10 mouse cellular contexts compared by ENCODE assay signal in genomic region chr6:137541216-137542176, GRCm38 (mm10).
A peak's percentile ranks its signal among the peaks of the same experiment; 100 is the strongest.
DNase-seq lines count a peak whose midpoint lies in the region; ATAC-seq and TF ChIP-seq lines count a peak whose summit lies in the region.
"Had no signal": no experiment of that assay in that cellular context is flagged by ENCODE, and none has a peak within 500 bp of the region (broad histone marks: within the 10 kb centered on the region; RNA-seq: fewer than 3 reads in every experiment).

No protein-coding gene starts in this region.

- ATAC-seq in forebrain, postnatal 0 days, result no peak
- peak; percentile 35; the same call in 1 of the 2 replicates for ATAC-seq in hindbrain, embryonic 15.5 days (ENCODE audit: low FRiP score, low read depth)
- ATAC-seq in megakaryocyte, adult 5-6 weeks (ENCODE audit: poor library complexity, severe bottlenecking), result peak; percentile 97

- 58% methylated on average over 17 of the region's 17 CpGs for WGBS in forebrain, embryonic 10.5 days
- 61% methylated on average over 17 of the region's 17 CpGs for whole genome bisulfite sequencing in forebrain, postnatal 0 days
- 53% methylated on average over 17 of the region's 17 CpGs for WGBS in hindbrain, embryonic 15.5 days

- peaks cover 5% of the 10 kb centered on the region; the same call in 1 of the 2 replicates for H3K9me3 ChIP-seq in forebrain, embryonic 10.5 days
- H3K9me3 ChIP-seq in forebrain, postnatal 0 days (ENCODE audit: low read length), result no peaks in the 10 kb centered on the region
- H3K9me3 ChIP-seq in hindbrain, embryonic 15.5 days, result no peaks in the 10 kb centered on the region
- H3K9me3 ChIP-seq: heart, embryonic 15.5 days had no signal

- DNase-seq in forebrain, embryonic 10.5 days (ENCODE audit: extremely low spot score, low spot score), result no peak
- DNase-seq in forebrain, postnatal 0 days, result no peak
- DNase-seq in CD4-positive helper T cell, adult 2 months (ENCODE audit: low read depth, low spot score), result peak; percentile 75
- DNase-seq in left cerebral cortex, adult 18-20 months (ENCODE audit: low spot score in 2 of 2), result no peak
- no peak for DNase-seq in adrenal gland, postnatal 25 days
- no peak for DNase-seq in embryo, embryonic 11 days

- H3K4me1 ChIP-seq in forebrain, embryonic 10.5 days, result peaks cover 29% of the 10 kb centered on the region
- H3K4me1 ChIP-seq in forebrain, postnatal 0 days (ENCODE audit: insufficient read depth), result peaks cover 10% of the 10 kb centered on the region; the same call in 1 of the 2 replicates
- H3K4me1 ChIP-seq in hindbrain, embryonic 15.5 days (replicated peaks), result 0 out of 2 replicates have a peak, but pooled peaks cover 8% of the 10 kb centered on the region

- peaks cover 22% of the 10 kb centered on the region for H3K27me3 ChIP-seq in forebrain, embryonic 10.5 days (ENCODE audit: poor library complexity, severe bottlenecking)
- no peaks in the 10 kb centered on the region for H3K27me3 ChIP-seq in forebrain, postnatal 0 days (ENCODE audit: insufficient read depth, low read length)
- H3K27me3 ChIP-seq in hindbrain, embryonic 15.5 days, result no peaks in the 10 kb centered on the region
- H3K27me3 ChIP-seq: heart, embryonic 15.5 days had no signal

- no peak overlapping the region for H3K4me3 ChIP-seq in forebrain, embryonic 10.5 days
- no peak overlapping the region for H3K4me3 ChIP-seq in forebrain, postnatal 0 days (ENCODE audit: low read depth, low read length)
- H3K4me3 ChIP-seq in hindbrain, embryonic 15.5 days, result no peak overlapping the region
- H3K4me3 ChIP-seq: heart, embryonic 15.5 days; myocyte had no signal

- no peak for TF ChIP-seq CTCF in forebrain, postnatal 0 days (IDR thresholded peaks at IDR 0.05; ENCODE audit: low read depth)

- H3K9ac ChIP-seq in forebrain, postnatal 0 days, result no peak overlapping the region
- no peak overlapping the region for H3K9ac ChIP-seq in hindbrain, embryonic 15.5 days
- H3K9ac ChIP-seq: heart, embryonic 15.5 days had no signal

- H3K4me2 ChIP-seq in forebrain, postnatal 0 days (ENCODE audit: low read depth), result no peak overlapping the region
- H3K4me2 ChIP-seq in hindbrain, embryonic 15.5 days, result no peak overlapping the region
- H3K4me2 ChIP-seq: heart, embryonic 15.5 days had no signal

- H3K27ac ChIP-seq in forebrain, embryonic 10.5 days, result peak overlapping the region; percentile 65; the same call in 1 of the 2 replicates
- H3K27ac ChIP-seq in forebrain, postnatal 0 days (ENCODE audit: low read depth, low read length), result no peak overlapping the region
- H3K27ac ChIP-seq in hindbrain, embryonic 15.5 days (replicated peaks), result no peak overlapping the region; the same call in 1 of the 2 replicates
- H3K27ac ChIP-seq: heart, embryonic 15.5 days had no signal

- H3K36me3 ChIP-seq in forebrain, embryonic 10.5 days (replicated peaks), result no peaks in the 10 kb centered on the region
- H3K36me3 ChIP-seq in forebrain, postnatal 0 days (ENCODE audit: insufficient read depth), result no peaks in the 10 kb centered on the region
- H3K36me3 ChIP-seq in hindbrain, embryonic 15.5 days, result no peaks in the 10 kb centered on the region
- H3K36me3 ChIP-seq: heart, embryonic 15.5 days had no signal
